Mouse (Mus musculus) CH12.LX (cell line): ENCODE data around the gene Frmd4a.

Experiments used
- CHD1 ChIP-seq: IDR thresholded peaks from 2 replicates; pipeline ENCODE4 v1.6.1; 2012; ENCODE audit warnings: low read depth, low read length, improper control_type of control experiment, inconsistent platforms
- CTCF ChIP-seq, 2 experiments: IDR thresholded peaks in 1 of 2; conservative IDR thresholded peaks in 1 of 2; 2 replicates each; pipeline ENCODE4 v1.5.1; 2011 to 2012; ENCODE audit warnings: low read depth in 2 of 2, low read length in 2 of 2, improper control_type of control experiment in 1 of 2, inconsistent platforms in 1 of 2, mild to moderate bottlenecking in 1 of 2, moderate library complexity in 1 of 2
- E2F4 ChIP-seq: IDR thresholded peaks from 2 replicates; pipeline ENCODE4 v1.6.1; 2011; ENCODE audit warnings: low read depth, low read length, improper control_type of control experiment; ENCODE audit not compliant: insufficient replicate concordance
- EP300 ChIP-seq: IDR thresholded peaks from 2 replicates; pipeline ENCODE4 v1.6.1; 2011; ENCODE audit warnings: low read length, improper control_type of control experiment
- IRF4 ChIP-seq: IDR thresholded peaks from 2 replicates; pipeline ENCODE4 v1.6.1; 2014; ENCODE audit warnings: low read depth, mild to moderate bottlenecking, inconsistent platforms, low read length, improper control_type of control experiment
- KAT2A ChIP-seq: IDR thresholded peaks from 2 replicates; pipeline ENCODE4 v1.6.1; 2012; ENCODE audit warnings: low read length, improper control_type of control experiment, inconsistent platforms; ENCODE audit not compliant: insufficient replicate concordance
- MAX ChIP-seq: IDR thresholded peaks from 2 replicates; pipeline ENCODE4 v1.6.1; 2011; ENCODE audit warnings: low read length, improper control_type of control experiment
- MEF2A ChIP-seq: IDR thresholded peaks from 2 replicates; pipeline ENCODE4 v1.6.1; 2014; ENCODE audit warnings: low read depth, mild to moderate bottlenecking, inconsistent platforms, low read length, improper control_type of control experiment, borderline replicate concordance
- NRF1 ChIP-seq: IDR thresholded peaks from 2 replicates; pipeline ENCODE4 v1.6.1; 2014; ENCODE audit warnings: low read depth, mild to moderate bottlenecking, inconsistent platforms, low read length, improper control_type of control experiment, moderate library complexity
- POLR2A ChIP-seq: IDR thresholded peaks from 2 replicates; pipeline ENCODE4 v1.6.1; 2011; ENCODE audit warnings: low read depth, mild to moderate bottlenecking, improper control_type of control experiment, low read length
- RCOR1 ChIP-seq: conservative IDR thresholded peaks from 2 replicates; pipeline ENCODE4 v1.6.1; 2012; ENCODE audit warnings: low read depth, mild to moderate bottlenecking, inconsistent platforms, low read length, improper control_type of control experiment
- SIN3A ChIP-seq: IDR thresholded peaks from 2 replicates; pipeline ENCODE4 v1.6.1; 2012; ENCODE audit warnings: low read length, improper control_type of control experiment, inconsistent platforms
- USF1 ChIP-seq: IDR thresholded peaks from 2 replicates; pipeline ENCODE4 v1.6.1; 2014; ENCODE audit warnings: low read depth, mild to moderate bottlenecking, inconsistent platforms, low read length, improper control_type of control experiment
- ZNF384 ChIP-seq: IDR thresholded peaks from 2 replicates; pipeline ENCODE4 v1.6.1; 2012; ENCODE audit warnings: low read depth, low read length, improper control_type of control experiment, inconsistent platforms

GRCm38 (mm10) chr2:4232761-4233322 is 215.3 kb downstream of the Frmd4a start:
- no peak for TF ChIP-seq RCOR1
- no peak for TF ChIP-seq MAX
- no peak for TF ChIP-seq E2F4
- no peak for TF ChIP-seq CHD1
- TF ChIP-seq SIN3A = no peak
- TF ChIP-seq MEF2A = no peak
- no peak for TF ChIP-seq EP300
- TF ChIP-seq POLR2A = no peak
- no peak for TF ChIP-seq ZNF384
- no peak for TF ChIP-seq CTCF (conservative IDR thresholded peaks at IDR 0.05 in 1 of 2, IDR thresholded peaks at IDR 0.05 in 1 of 2; ENCODE audit: low read depth in 2 of 2, low read length in 2 of 2)
- no peak for TF ChIP-seq NRF1
- no peak for TF ChIP-seq KAT2A
- no peak for TF ChIP-seq USF1
- no peak for TF ChIP-seq IRF4
